Mouse (Mus musculus) bone marrow macrophage, adult 2 months (primary cell): Measurements from ENCODE around the gene Nod1. TPM values are rescaled to one million over a fixed set of nuclear protein-coding genes. Genes with fewer than 3 reads are reported as not detected.

ENCODE experiments used
- H3K27ac ChIP-seq: 2 replicates; pipeline ENCODE4 v1.5.1; 2012; ENCODE audit warnings: low read depth, low read length; ENCODE audit not compliant: insufficient read depth
- H3K4me1 ChIP-seq: 2 replicates; pipeline ENCODE4 v1.6.1; 2012; ENCODE audit warnings: low read length; ENCODE audit not compliant: control insufficient read depth, insufficient read depth
- H3K4me3 ChIP-seq: 2 replicates; pipeline ENCODE4 v1.5.1; 2012; ENCODE audit warnings: mild to moderate bottlenecking, low read length, moderate library complexity; ENCODE audit not compliant: insufficient read depth
- CTCF ChIP-seq: IDR thresholded peaks from 2 replicates; pipeline ENCODE4 v1.5.1; 2012; ENCODE audit warnings: low read depth, mild to moderate bottlenecking, low read length, moderate library complexity
- POLR2A ChIP-seq: IDR thresholded peaks from 2 replicates; pipeline ENCODE4 v1.6.1; 2012; ENCODE audit warnings: mild to moderate bottlenecking, low read depth, low read length, borderline replicate concordance
- polyA plus RNA-seq: library from polyadenylated mRNA; stranded (reverse); fragments of >200 nt; gene quantifications from 2 replicates; pipeline ENCODE4 v1.2.4, GENCODE M21; 2012; ENCODE audit not compliant: missing spikeins, insufficient read depth, insufficient read length

Gene Nod1
- polyA plus RNA-seq, 1 experiment, result 23.9 TPM

- Histone ChIP-seq H3K4me3 (no peak overlapping the region), H3K27ac (no peak overlapping the region), H3K4me1 (no peaks in the 10 kb centered on the region)
- TF ChIP-seq POLR2A (no peak), CTCF (no peak)
Measured at GRCm38 (mm10) chr6:54983526-54984050, 11.2 kb upstream of the Nod1 start.

DNA sequence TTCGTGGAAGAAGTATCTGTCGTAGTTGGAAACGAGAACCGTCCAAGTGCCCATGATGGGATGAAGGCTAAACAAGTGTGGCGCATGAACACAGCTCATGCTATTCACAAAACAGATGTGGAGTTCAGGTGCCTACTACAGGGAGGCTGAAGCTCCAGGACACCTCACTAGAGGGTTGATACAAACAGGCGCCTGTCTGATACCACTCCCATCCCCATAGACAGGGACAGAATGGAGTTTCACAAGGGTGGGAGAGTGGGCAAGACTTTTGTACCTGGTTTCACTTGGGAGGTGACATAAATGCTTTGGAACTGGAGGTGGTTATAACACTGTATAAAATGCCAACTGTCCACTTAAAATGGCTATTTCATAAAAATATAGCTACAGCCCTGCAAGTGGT lies 7.0 kb upstream of the Nod1 start:
- H3K4me3 ChIP-seq, result no peak overlapping the region
- H3K4me1 ChIP-seq, result no peaks in the 10 kb centered on the region
- no peak overlapping the region for H3K27ac ChIP-seq
- no peak for TF ChIP-seq POLR2A

DNA sequence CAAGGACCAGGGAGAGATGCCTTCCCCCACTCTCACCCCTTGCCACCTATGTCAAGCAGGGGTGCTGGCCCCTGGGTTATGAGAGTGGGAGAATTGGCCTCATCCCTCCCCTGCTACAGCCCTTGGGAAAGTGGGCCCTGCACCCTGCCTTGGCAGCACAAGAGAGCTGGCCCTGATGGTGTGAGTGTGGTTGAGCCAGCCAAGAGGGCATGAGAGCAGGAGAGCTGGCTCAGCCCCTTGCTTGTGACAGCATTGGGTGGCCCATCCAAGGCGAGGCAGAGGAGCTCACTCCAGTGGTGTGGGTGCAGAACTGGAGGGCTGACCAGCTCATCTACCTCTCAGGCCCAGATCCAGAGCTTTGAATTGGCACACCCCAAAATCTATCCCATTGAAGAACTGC lies 3.2 kb upstream of the Nod1 start:
- no peak overlapping the region for H3K27ac ChIP-seq
- TF ChIP-seq POLR2A (no peak), CTCF (no peak)
- H3K4me1 ChIP-seq, result peaks cover 10% of the 10 kb centered on the region
- no peak overlapping the region for H3K4me3 ChIP-seq

- H3K4me3 ChIP-seq, result no peak overlapping the region
- peaks cover 10% of the 10 kb centered on the region for H3K4me1 ChIP-seq
- TF ChIP-seq POLR2A, result no peak
- peak; percentile 55 for TF ChIP-seq CTCF
- no peak overlapping the region for H3K27ac ChIP-seq
Measured at GRCm38 (mm10) chr6:54974501-54974900, 2.1 kb upstream of the Nod1 start.

GRCm38 (mm10) chr6:54972929-54973211 lies 458 bp upstream of the Nod1 start:
- Histone ChIP-seq H3K27ac (peak overlapping the region; percentile 46; the same call in 1 of the 2 replicates), H3K4me3 (peak overlapping the region; percentile 79), H3K4me1 (peaks cover 10% of the 10 kb centered on the region)
- TF ChIP-seq POLR2A (no peak), CTCF (no peak)

DNA sequence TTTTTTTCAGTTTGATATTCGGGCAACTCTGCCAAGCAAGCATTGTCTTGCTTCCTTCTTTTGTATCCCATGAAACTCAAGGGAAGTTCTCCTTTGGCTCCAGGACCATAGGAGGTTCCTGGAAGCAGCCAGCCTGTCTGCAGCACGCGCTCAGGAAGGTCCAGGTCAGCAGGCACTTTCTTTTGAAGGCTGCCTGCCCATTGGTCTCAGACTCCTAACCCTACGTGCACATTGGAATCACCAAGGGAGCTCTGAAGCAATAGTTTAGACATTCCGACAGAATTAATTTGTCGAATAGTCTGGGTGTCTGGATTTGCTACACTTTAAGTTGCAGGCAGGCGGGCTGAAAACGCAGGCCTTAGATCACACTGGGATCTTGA lies 691 bp downstream of the Nod1 start:
- Histone ChIP-seq H3K4me3 (peak overlapping the region; percentile 79), H3K4me1 (peaks cover 10% of the 10 kb centered on the region), H3K27ac (no peak overlapping the region)
- TF ChIP-seq CTCF, result no peak
- TF ChIP-seq POLR2A, result no peak

GRCm38 (mm10) chr6:54970506-54970905 lies 1.9 kb downstream of the Nod1 start:
- Histone ChIP-seq H3K4me1 (peaks cover 10% of the 10 kb centered on the region), H3K4me3 (no peak overlapping the region), H3K27ac (no peak overlapping the region)
- no peak for TF ChIP-seq POLR2A
- no peak for TF ChIP-seq CTCF

- Histone ChIP-seq H3K27ac (no peak overlapping the region), H3K4me3 (no peak overlapping the region), H3K4me1 (peaks cover 10% of the 10 kb centered on the region)
- TF ChIP-seq CTCF, result no peak
- no peak for TF ChIP-seq POLR2A
Measured at GRCm38 (mm10) chr6:54969801-54970200, 2.6 kb downstream of the Nod1 start.

DNA sequence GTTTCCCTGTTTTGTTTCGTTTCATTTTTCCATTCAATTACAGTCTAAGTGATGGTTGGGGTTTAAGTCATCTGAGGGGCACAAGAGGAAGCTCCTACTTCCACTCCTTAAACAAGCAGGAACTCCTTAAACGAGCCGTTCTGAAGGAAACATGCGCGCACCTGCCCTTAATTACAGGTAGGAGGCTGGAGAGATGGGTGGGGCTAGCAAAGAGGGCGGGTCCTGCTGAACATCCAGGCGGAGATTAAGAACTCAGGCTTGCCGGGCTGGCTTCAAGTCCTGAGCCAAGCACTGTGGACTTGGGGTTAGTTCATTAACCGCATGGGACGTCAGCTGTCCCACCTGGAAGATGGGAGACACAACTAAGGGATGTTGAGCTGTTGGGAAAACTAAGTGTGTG lies 4.8 kb downstream of the Nod1 start:
- TF ChIP-seq CTCF (no peak), POLR2A (no peak)
- Histone ChIP-seq H3K27ac (no peak overlapping the region), H3K4me1 (0 out of 2 replicates have a peak, but pooled peaks cover 6% of the 10 kb centered on the region), H3K4me3 (no peak overlapping the region)

- Histone ChIP-seq H3K4me3 (no peak overlapping the region), H3K4me1 (peaks cover 3% of the 10 kb centered on the region), H3K27ac (no peak overlapping the region)
- TF ChIP-seq POLR2A, result no peak
- TF ChIP-seq CTCF, result no peak
Measured at GRCm38 (mm10) chr6:54965234-54965633, 7.2 kb downstream of the Nod1 start.

- H3K4me1 ChIP-seq, result peaks cover 7% of the 10 kb centered on the region
- H3K4me3 ChIP-seq, result no peak overlapping the region
- TF ChIP-seq POLR2A (no peak), CTCF (no peak)
- no peak overlapping the region for H3K27ac ChIP-seq
Measured at GRCm38 (mm10) chr6:54964755-54965154, 7.7 kb downstream of the Nod1 start.
